Mouse (Mus musculus) CH12.LX (cell line): ENCODE data around the gene Cacng2.

Source experiments
- CTCF ChIP-seq, 2 experiments: IDR thresholded peaks in 1 of 2; conservative IDR thresholded peaks in 1 of 2; 2 replicates each; pipeline ENCODE4 v1.5.1; 2011 to 2012; ENCODE audit warnings: low read depth in 2 of 2, low read length in 2 of 2, improper control_type of control experiment in 1 of 2, inconsistent platforms in 1 of 2, mild to moderate bottlenecking in 1 of 2, moderate library complexity in 1 of 2
- EP300 ChIP-seq: IDR thresholded peaks from 2 replicates; pipeline ENCODE4 v1.6.1; 2011; ENCODE audit warnings: low read length, improper control_type of control experiment
- ETS1 ChIP-seq: conservative IDR thresholded peaks from 2 replicates; pipeline ENCODE4 v1.6.1; 2012; ENCODE audit warnings: low read depth, mild to moderate bottlenecking, inconsistent platforms, low read length, improper control_type of control experiment, moderate library complexity
- GABPA ChIP-seq: IDR thresholded peaks from 2 replicates; pipeline ENCODE4 v1.6.1; 2012; ENCODE audit warnings: low read depth, low read length, improper control_type of control experiment, inconsistent platforms; ENCODE audit not compliant: insufficient replicate concordance
- HCFC1 ChIP-seq: IDR thresholded peaks from 2 replicates; pipeline ENCODE4 v1.6.1; 2012; ENCODE audit warnings: low read depth, mild to moderate bottlenecking, inconsistent platforms, low read length, improper control_type of control experiment
- IRF4 ChIP-seq: IDR thresholded peaks from 2 replicates; pipeline ENCODE4 v1.6.1; 2014; ENCODE audit warnings: low read depth, mild to moderate bottlenecking, inconsistent platforms, low read length, improper control_type of control experiment
- JUND ChIP-seq: conservative IDR thresholded peaks from 2 replicates; pipeline ENCODE4 v1.6.1; 2011; ENCODE audit warnings: low read depth, low read length, improper control_type of control experiment
- MAZ ChIP-seq: IDR thresholded peaks from 2 replicates; pipeline ENCODE4 v1.6.1; 2012; ENCODE audit warnings: low read depth, mild to moderate bottlenecking, inconsistent platforms, low read length, improper control_type of control experiment, moderate library complexity
- MEF2A ChIP-seq: IDR thresholded peaks from 2 replicates; pipeline ENCODE4 v1.6.1; 2014; ENCODE audit warnings: low read depth, mild to moderate bottlenecking, inconsistent platforms, low read length, improper control_type of control experiment, borderline replicate concordance
- MXI1 ChIP-seq: IDR thresholded peaks from 2 replicates; pipeline ENCODE4 v1.6.1; 2011; ENCODE audit warnings: mild to moderate bottlenecking, low read depth, low read length, improper control_type of control experiment
- POLR2A ChIP-seq: IDR thresholded peaks from 2 replicates; pipeline ENCODE4 v1.6.1; 2011; ENCODE audit warnings: low read depth, mild to moderate bottlenecking, improper control_type of control experiment, low read length
- SIN3A ChIP-seq: IDR thresholded peaks from 2 replicates; pipeline ENCODE4 v1.6.1; 2012; ENCODE audit warnings: low read length, improper control_type of control experiment, inconsistent platforms

DNA sequence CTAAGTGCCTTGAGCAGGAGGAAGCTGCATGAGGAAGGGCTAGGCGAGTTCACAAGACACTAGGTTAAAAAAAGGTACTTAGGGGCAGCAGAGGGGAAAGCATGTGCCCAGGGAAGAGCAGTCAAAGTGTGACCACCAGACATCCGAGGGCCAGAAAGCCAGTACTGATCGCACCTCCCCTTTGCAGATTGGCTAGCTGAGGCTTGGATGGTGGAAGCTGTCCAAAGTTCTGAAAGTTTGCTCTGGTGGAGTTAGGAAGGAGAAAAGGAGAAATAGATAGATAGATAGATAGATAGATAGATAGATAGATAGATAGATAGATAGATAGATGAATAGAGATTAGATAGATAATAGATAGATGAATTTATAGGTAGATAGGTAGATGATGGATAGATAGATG lies 136.4 kb downstream of the Cacng2 start:
- TF ChIP-seq CTCF (conservative IDR thresholded peaks at IDR 0.05 in 1 of 2, IDR thresholded peaks at IDR 0.05 in 1 of 2; ENCODE audit: low read depth in 2 of 2, low read length in 2 of 2) = no peak
- no peak for TF ChIP-seq MEF2A
- no peak for TF ChIP-seq MXI1
- no peak for TF ChIP-seq POLR2A
- TF ChIP-seq MAZ = no peak
- no peak for TF ChIP-seq GABPA
- TF ChIP-seq HCFC1 = no peak
- TF ChIP-seq SIN3A = no peak
- no peak for TF ChIP-seq IRF4
- TF ChIP-seq JUND = no peak
- TF ChIP-seq EP300 = no peak
- TF ChIP-seq ETS1 = no peak
